Mouse (Mus musculus) forebrain, postnatal 0 days (tissue): ENCODE results near the gene Krt36. TPM values are rescaled to one million over a fixed set of nuclear protein-coding genes. Genes with fewer than 3 reads are reported as not detected.

ENCODE experiments used
- ATAC-seq: fragments of 200-750 bp; cut with Nextera tagmentation; 2 replicates; pipeline ENCODE4 v1.8.0; 2017; ENCODE audit warnings: mild to moderate bottlenecking, moderate library complexity
- DNase-seq: peaks from one replicate; pipeline ENCODE4 v3.0.0-alpha.2; 2015
- H3K27ac ChIP-seq: fragments of 300-500 bp; sonication (generic); 2 replicates; pipeline ENCODE4 v1.5.1; 2014; ENCODE audit warnings: low read depth, mild to moderate bottlenecking, antibody characterized with exemption, low read length, moderate library complexity, mixed read lengths
- H3K27me3 ChIP-seq: fragments of 300-500 bp; sonication (generic); 2 replicates; pipeline ENCODE4 v1.6.1; 2014; ENCODE audit warnings: mild to moderate bottlenecking, low read length, mixed read lengths; ENCODE audit not compliant: insufficient read depth
- H3K36me3 ChIP-seq: fragments of 300-500 bp; sonication (generic); 2 replicates; pipeline ENCODE4 v1.6.1; 2014; ENCODE audit warnings: mild to moderate bottlenecking, moderate library complexity; ENCODE audit not compliant: insufficient read depth
- H3K4me1 ChIP-seq: fragments of 300-500 bp; sonication (generic); 2 replicates; pipeline ENCODE4 v1.6.1; 2014; ENCODE audit warnings: antibody characterized with exemption; ENCODE audit not compliant: insufficient read depth
- H3K4me2 ChIP-seq: fragments of 300-500 bp; sonication (generic); 2 replicates; pipeline ENCODE4 v1.6.1; 2014; ENCODE audit warnings: low read depth, mild to moderate bottlenecking, moderate library complexity
- H3K4me3 ChIP-seq: fragments of 300-500 bp; sonication (generic); 2 replicates; pipeline ENCODE4 v1.5.1; 2014; ENCODE audit warnings: low read depth, low read length, mixed read lengths
- H3K9ac ChIP-seq: fragments of 300-500 bp; sonication (generic); 2 replicates; pipeline ENCODE4 v1.6.1; 2014; ENCODE audit warnings: mild to moderate bottlenecking
- H3K9me3 ChIP-seq: fragments of 300-500 bp; sonication (generic); 2 replicates; pipeline ENCODE4 v1.6.1; 2016; ENCODE audit warnings: low read length
- CTCF ChIP-seq: sonication (generic); IDR thresholded peaks from 2 replicates; pipeline ENCODE4 v1.5.1; 2016; ENCODE audit warnings: antibody characterized with exemption, control low read depth, low read depth
- WGBS: fragments of 180-500 bp; shearing (Covaris S2); extraction: QIAGEN DNeasy Blood & Tissue Kit; methylation state at CpG from one replicate; pipeline ENCODE4 v1.1.7; 2014; 5-methylcytosine and 5-hydroxymethylcytosine counted together
- polyA plus RNA-seq: library from polyadenylated mRNA; unstranded; fragments of >200 nt; fragmentation: Nextera tagmentation; extraction: Ambion mirVana; gene quantifications from 2 replicates; pipeline ENCODE4 v1.2.1, GENCODE M21; 2015
- total RNA-seq: library from RNA; depleted of rRNA; stranded (reverse); fragments of >200 nt; gene quantifications from 2 replicates; pipeline ENCODE4 v1.2.3, GENCODE M21; 2014

Krt36 gene
- total and polyA plus RNA-seq, 2 experiments from 2014 or later = not detected

DNA sequence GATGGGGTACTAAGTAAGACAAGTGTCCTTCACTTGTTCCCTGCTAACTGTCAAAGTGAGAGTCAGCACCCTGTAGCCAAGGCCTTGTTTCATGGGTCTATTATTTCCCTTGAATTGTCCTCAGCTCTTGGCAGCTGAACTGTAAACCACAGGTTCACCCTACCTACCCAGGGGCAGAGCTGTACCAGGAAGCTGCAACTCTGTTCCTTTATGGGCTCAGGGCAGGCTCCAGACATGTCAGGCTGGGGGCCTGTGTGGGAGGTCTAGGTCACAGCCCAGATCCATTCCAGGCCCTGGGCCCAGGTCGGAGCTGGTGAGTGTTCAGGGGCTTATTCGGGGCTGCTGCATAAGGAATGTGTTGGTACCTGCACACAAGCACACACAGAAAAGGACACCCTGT, 34.0 kb upstream of the Krt36 start:
- Histone ChIP-seq H3K27ac (no peak overlapping the region), H3K27me3 (peaks cover 3% of the 10 kb centered on the region), H3K9me3 (no peaks in the 10 kb centered on the region), H3K4me1 (no peaks in the 10 kb centered on the region), H3K4me3 (no peak overlapping the region), H3K36me3 (no peaks in the 10 kb centered on the region), H3K4me2 (no peak overlapping the region), H3K9ac (no peak overlapping the region)
- TF ChIP-seq CTCF = no peak
- DNase-seq (no peak), ATAC-seq (no peak)
- 87% methylated on average over 2 of the region's 2 CpGs for WGBS

DNA sequence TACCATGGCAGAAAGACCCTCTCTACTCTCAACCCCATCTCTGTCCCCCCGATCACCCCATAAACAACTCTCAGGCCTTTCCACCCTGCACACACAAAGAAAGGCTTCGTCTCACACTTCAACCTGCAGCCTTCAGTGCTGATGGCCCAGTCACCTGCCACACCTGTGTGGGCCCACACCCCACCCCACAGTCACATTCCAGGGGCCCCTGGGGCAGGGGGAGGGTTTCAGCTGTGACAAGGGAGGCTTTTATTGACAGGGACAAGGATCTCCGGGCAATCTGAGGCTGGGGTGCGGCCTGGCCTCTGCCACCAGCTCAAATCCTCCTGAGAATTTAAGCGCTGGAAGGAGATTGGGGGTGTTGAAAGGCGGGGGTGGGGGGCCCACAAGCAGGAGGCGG, 33.4 kb upstream of the Krt36 start:
- Histone ChIP-seq H3K27me3 (no peaks in the 10 kb centered on the region), H3K27ac (no peak overlapping the region), H3K36me3 (no peaks in the 10 kb centered on the region), H3K9ac (no peak overlapping the region), H3K4me1 (no peaks in the 10 kb centered on the region), H3K4me3 (no peak overlapping the region), H3K9me3 (no peaks in the 10 kb centered on the region), H3K4me2 (no peak overlapping the region)
- WGBS = 53% methylated on average over 7 of the region's 7 CpGs
- no peak for TF ChIP-seq CTCF
- ATAC-seq (no peak), DNase-seq (no peak)

DNA sequence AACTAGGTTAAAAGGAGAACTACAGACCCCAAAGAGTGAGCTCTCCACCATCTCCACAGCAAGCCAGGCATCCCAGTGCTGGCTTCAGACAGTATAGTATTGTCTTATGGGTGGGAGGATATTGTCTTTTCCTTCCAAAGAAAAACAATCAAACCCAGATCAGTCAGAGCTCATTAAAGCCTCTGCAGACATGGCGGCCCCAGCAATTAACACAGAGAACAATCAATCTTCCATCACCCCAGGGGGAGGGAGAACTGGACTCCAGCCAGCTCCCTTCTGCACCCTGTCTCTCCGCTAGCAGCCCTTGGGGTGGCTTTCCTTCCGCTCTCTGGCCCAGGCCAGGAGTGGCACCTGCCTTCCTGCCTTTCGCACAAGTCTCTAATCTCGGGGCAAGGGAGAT, 32.3 kb upstream of the Krt36 start:
- Histone ChIP-seq H3K9ac (no peak overlapping the region), H3K4me1 (no peaks in the 10 kb centered on the region), H3K36me3 (no peaks in the 10 kb centered on the region), H3K27me3 (no peaks in the 10 kb centered on the region), H3K9me3 (no peaks in the 10 kb centered on the region), H3K27ac (no peak overlapping the region), H3K4me2 (no peak overlapping the region), H3K4me3 (no peak overlapping the region)
- ATAC-seq (no peak), DNase-seq (peak; percentile 33)
- WGBS = 24% methylated on average over 5 of the region's 5 CpGs
- TF ChIP-seq CTCF = no peak

DNA sequence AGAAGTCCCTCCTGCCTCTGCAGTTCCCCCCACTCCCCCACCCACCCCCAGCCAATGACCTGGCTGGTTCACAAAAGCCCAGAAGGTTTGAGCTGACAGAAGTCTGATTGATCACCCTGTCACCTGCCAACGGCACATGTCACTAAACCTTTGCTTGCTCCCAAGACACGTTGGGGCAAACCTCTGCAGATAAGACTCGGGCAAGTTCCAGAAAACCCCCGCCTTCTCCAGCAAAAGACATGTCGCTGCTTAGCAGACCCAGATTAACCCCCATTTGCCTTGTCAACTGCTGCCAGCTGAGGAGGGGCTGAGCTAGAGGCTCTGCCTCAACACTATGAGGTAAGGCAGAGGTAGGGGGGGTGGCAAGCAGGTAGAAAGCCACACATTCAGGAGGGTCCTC, 31.1 kb upstream of the Krt36 start:
- Histone ChIP-seq H3K27me3 (no peaks in the 10 kb centered on the region), H3K36me3 (no peaks in the 10 kb centered on the region), H3K4me1 (no peaks in the 10 kb centered on the region), H3K27ac (no peak overlapping the region), H3K9me3 (no peaks in the 10 kb centered on the region), H3K4me3 (no peak overlapping the region), H3K4me2 (no peak overlapping the region), H3K9ac (no peak overlapping the region)
- no peak for ATAC-seq
- no peak for DNase-seq
- no peak for TF ChIP-seq CTCF
- WGBS = 46% methylated on average over 5 of the region's 5 CpGs

DNA sequence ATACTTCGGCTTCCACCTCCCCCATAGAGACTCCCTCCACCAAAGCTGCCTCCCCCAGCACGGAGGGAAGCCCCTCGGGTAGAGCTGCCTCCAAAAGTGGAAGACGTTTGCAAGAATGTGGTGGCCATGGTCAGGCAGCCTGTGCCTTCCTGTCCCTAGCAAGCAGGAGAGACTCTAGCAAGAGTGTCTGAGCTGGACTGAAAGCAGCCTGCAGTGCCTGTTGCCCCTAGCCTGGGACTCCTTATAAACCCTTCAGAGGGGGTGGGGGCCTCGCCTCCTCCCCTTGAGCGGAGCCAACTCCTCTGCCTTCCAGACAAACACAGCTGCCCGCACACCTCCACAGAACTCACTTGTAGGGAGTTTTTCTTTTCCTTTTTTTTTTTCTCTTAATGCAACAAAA, 30.3 kb upstream of the Krt36 start, which contains the start of gene Krt15:
Krt15 (minus strand) TSS at position 198 of the 400 bp plus-strand sequence.
- H3K27me3 ChIP-seq = no peaks in the 10 kb centered on the region
- H3K27ac ChIP-seq = no peak within 1 kb of the TSS
- H3K4me1 ChIP-seq = no peaks in the 10 kb centered on the region
- H3K4me2 ChIP-seq = no peak within 1 kb of the TSS
- ATAC-seq (no peak), DNase-seq (no peak)
- TF ChIP-seq CTCF = no peak
- H3K4me3 ChIP-seq = no peak within 1 kb of the TSS
- no peaks in the 10 kb centered on the region for H3K9me3 ChIP-seq
- no peaks in the 10 kb centered on the region for H3K36me3 ChIP-seq
- no peak within 1 kb of the TSS for H3K9ac ChIP-seq
- WGBS = 60% methylated on average over 7 of the region's 7 CpGs

DNA sequence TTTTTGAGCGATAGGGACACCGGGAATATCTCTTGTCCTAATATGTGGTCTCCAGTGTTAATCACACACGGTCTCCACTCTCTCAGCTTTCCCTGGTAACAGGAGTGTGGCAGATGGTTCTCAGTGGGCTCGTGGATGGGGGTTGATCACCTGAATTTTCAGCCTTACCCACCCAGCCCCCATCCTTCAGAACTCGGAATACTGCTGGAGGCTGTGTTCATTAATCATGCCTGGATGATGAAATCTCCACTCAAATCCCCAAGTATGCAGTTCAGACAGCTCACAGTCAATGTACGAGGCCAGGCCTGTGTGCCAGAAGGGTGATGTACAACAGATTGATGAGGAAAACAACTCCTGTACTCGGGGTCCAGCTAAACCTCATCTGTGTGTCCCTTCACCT, 19.5 kb upstream of the Krt36 start:
- ATAC-seq (no peak), DNase-seq (no peak)
- no peak for TF ChIP-seq CTCF
- Histone ChIP-seq H3K27ac (no peak overlapping the region), H3K27me3 (no peaks in the 10 kb centered on the region), H3K4me2 (no peak overlapping the region), H3K4me1 (no peaks in the 10 kb centered on the region), H3K9ac (no peak overlapping the region), H3K4me3 (no peak overlapping the region), H3K9me3 (no peaks in the 10 kb centered on the region), H3K36me3 (no peaks in the 10 kb centered on the region)
- 82% methylated on average over 7 of the region's 7 CpGs for WGBS

DNA sequence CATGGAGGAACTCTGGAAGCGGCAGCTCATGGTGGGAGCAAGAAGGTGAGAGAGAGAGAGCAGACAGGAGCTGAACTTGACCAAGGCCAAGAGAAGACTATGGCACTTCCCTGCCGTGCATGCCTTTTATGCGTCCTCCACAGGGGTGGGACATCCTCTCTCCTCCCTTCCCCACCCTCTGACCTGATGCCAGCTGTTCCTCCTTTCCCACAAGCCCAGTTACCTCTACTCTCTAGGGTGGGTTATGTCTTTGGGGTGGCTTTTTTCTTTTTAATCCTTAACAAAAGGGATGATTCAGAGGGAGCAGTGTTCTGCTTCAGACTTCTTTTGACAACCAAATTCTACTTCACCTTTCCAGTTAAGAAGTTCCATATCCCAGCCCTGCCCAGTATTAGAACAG, 16.0 kb upstream of the Krt36 start, which contains the start of gene Krt13:
Krt13 (minus strand) TSS at position 101 of the 400 bp plus-strand sequence.
- H3K27ac ChIP-seq = no peak within 1 kb of the TSS
- no peaks in the 10 kb centered on the region for H3K27me3 ChIP-seq
- no peak within 1 kb of the TSS for H3K9ac ChIP-seq
- TF ChIP-seq CTCF = no peak
- 86% methylated on average over 3 of the region's 3 CpGs for WGBS
- no peak for ATAC-seq
- H3K4me1 ChIP-seq = no peaks in the 10 kb centered on the region
- H3K9me3 ChIP-seq = no peaks in the 10 kb centered on the region
- no peak within 1 kb of the TSS for H3K4me2 ChIP-seq
- no peak for DNase-seq
- H3K4me3 ChIP-seq = no peak within 1 kb of the TSS
- H3K36me3 ChIP-seq = no peaks in the 10 kb centered on the region

DNA sequence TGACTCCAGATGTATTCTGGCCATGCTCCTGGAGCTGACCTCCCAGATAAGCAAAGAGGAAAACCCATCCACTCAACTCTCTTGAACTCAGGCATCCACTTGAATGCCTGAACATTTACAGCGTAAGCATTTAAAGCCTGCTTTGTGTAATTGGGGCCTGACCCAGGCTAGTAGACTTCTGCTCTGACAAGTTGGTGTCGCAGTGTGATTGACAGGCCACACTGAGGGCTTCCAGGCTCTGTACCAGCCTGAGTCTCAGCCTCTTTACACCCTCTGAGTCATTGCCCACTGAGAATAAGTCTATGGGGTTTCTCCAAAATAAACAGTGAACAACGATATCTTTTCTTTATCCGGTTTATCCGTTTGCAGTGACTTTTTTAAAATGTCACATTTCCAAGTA, 14.9 kb upstream of the Krt36 start:
- Histone ChIP-seq H3K9ac (no peak overlapping the region), H3K4me1 (no peaks in the 10 kb centered on the region), H3K27ac (no peak overlapping the region), H3K27me3 (no peaks in the 10 kb centered on the region), H3K4me3 (no peak overlapping the region), H3K9me3 (no peaks in the 10 kb centered on the region), H3K36me3 (no peaks in the 10 kb centered on the region), H3K4me2 (no peak overlapping the region)
- DNase-seq (no peak), ATAC-seq (no peak)
- 89% methylated on average over 5 of the region's 5 CpGs for WGBS
- TF ChIP-seq CTCF = no peak
